Mouse (Mus musculus): ENCODE results near the gene Gm28053.
A peak's percentile ranks its signal among the peaks of the same experiment; 100 is the strongest.

The Gm28053 gene

GRCm38 (mm10) chr6:48740501-48741169 lies 22.2 kb downstream of the Gm28053 start:
- no peak for DNase-seq (ENCODE audit: inconsistent age in 2 of 2, low spot score in 1 of 2)

GRCm38 (mm10) chr6:48741273-48741672 lies 22.9 kb downstream of the Gm28053 start:
- DNase-seq (ENCODE audit: inconsistent age in 2 of 2, low spot score in 1 of 2), result no peak

GRCm38 (mm10) chr6:48741711-48742206 lies 23.4 kb downstream of the Gm28053 start:
- no peak for DNase-seq (ENCODE audit: inconsistent age in 2 of 2, low spot score in 1 of 2)

GRCm38 (mm10) chr6:48742422-48743351 lies 24.3 kb downstream of the Gm28053 start:
- peak; percentile 24 to 61 for DNase-seq (ENCODE audit: inconsistent age in 2 of 2, low spot score in 1 of 2)

- DNase-seq (ENCODE audit: inconsistent age in 2 of 2, low spot score in 1 of 2), result no peak
Measured at GRCm38 (mm10) chr6:48745490-48745889, 27.1 kb downstream of the Gm28053 start.

- peak; percentile 70 to 88 for DNase-seq (ENCODE audit: inconsistent age in 2 of 2, low spot score in 1 of 2)
Measured at GRCm38 (mm10) chr6:48745959-48746889, 27.8 kb downstream of the Gm28053 start, which contains the start of gene Gimap5. TSS of gene Gimap5 (plus strand) at chr6:48746197.

GRCm38 (mm10) chr6:48747091-48747966 lies 28.9 kb downstream of the Gm28053 start:
- DNase-seq (ENCODE audit: inconsistent age in 2 of 2, low spot score in 1 of 2), result peak; percentile 28 to 59

- peak in 1 of 2 experiments; percentile 22 for DNase-seq (ENCODE audit: inconsistent age in 2 of 2, low spot score in 1 of 2)
Measured at GRCm38 (mm10) chr6:48763567-48764270, 45.3 kb downstream of the Gm28053 start.

GRCm38 (mm10) chr6:48764496-48764895 lies 46.1 kb downstream of the Gm28053 start:
- DNase-seq (ENCODE audit: inconsistent age in 2 of 2, low spot score in 1 of 2), result peak in 1 of 2 experiments; percentile 57

- peak in 1 of 2 experiments; percentile 39 for DNase-seq (ENCODE audit: inconsistent age in 2 of 2, low spot score in 1 of 2)
Measured at GRCm38 (mm10) chr6:48768178-48768869, 49.9 kb downstream of the Gm28053 start.

- DNase-seq (ENCODE audit: inconsistent age in 2 of 2, low spot score in 1 of 2), result no peak
Measured at GRCm38 (mm10) chr6:48768933-48769332, 50.5 kb downstream of the Gm28053 start.

- DNase-seq (ENCODE audit: inconsistent age in 2 of 2, low spot score in 1 of 2), result peak in 1 of 2 experiments; percentile 34
Measured at GRCm38 (mm10) chr6:48770696-48771095, 52.3 kb downstream of the Gm28053 start, which contains the start of gene Gimap3. TSS of gene Gimap3 (minus strand) at chr6:48770851.

GRCm38 (mm10) chr6:48772030-48772429 lies 53.6 kb downstream of the Gm28053 start:
- DNase-seq (ENCODE audit: inconsistent age in 2 of 2, low spot score in 1 of 2), result peak; percentile 79 to 93

GRCm38 (mm10) chr6:48784406-48784805 lies 66.0 kb downstream of the Gm28053 start:
- peak; percentile 22 to 76 for DNase-seq (ENCODE audit: inconsistent age in 2 of 2, low spot score in 1 of 2)

- peak; percentile 39 to 83 for DNase-seq (ENCODE audit: inconsistent age in 2 of 2, low spot score in 1 of 2)
Measured at GRCm38 (mm10) chr6:48785189-48785588, 66.8 kb downstream of the Gm28053 start.

GRCm38 (mm10) chr6:48785601-48786000 lies 67.2 kb downstream of the Gm28053 start:
- DNase-seq (ENCODE audit: inconsistent age in 2 of 2, low spot score in 1 of 2), result no peak

- no peak for DNase-seq (ENCODE audit: inconsistent age in 2 of 2, low spot score in 1 of 2)
Measured at GRCm38 (mm10) chr6:48787867-48788266, 69.5 kb downstream of the Gm28053 start.

- no peak for DNase-seq (ENCODE audit: inconsistent age in 2 of 2, low spot score in 1 of 2)
Measured at GRCm38 (mm10) chr6:48801897-48802296, 83.5 kb downstream of the Gm28053 start.

Data from adrenal gland, adult (tissue).